Mouse (Mus musculus): ENCODE measurements around the gene Olfr1315-ps1.

Gene Olfr1315-ps1

DNA sequence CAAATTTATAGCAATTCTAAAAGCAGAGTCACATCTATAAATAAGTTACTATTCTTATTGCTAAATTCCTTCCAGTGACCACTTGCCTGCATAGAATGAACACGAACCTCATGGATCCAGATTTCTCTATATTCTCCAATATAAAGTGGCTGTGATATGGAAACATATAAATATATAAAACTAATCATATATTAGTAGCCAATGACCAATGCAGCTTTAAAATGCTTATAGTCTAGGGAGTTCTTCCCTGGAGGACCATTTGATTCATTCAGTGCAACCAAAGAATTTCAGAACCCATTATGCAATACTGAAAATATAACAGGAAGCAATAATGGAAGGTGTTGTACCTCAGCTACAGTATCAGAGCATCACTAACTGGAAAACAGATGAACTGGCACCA lies at the start of gene Olfr1315-ps1:
Olfr1315-ps1 (minus strand) TSS at position 101 of the 400 bp plus-strand sequence.
- no peak for DNase-seq

DNA sequence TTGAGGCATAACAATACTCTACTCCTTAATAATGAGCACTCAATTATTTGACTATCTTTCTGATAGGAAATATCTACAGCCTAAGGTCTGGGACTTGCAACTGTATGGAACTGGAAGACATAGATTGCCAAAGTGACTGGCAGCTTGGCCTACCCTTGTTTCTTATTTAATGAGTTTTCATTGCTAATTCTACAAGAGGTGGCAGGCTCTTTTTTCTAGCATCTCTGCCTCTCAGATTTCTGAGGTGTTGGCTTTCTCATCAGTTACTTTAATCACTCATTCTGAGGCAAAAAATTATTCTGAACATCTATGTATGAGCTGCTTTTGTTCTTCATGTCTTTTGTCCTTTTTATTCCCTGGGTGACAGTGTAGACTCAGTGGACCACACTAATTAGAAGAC lies 38.7 kb upstream of the Olfr1315-ps1 start, which contains the start of gene Olfr1318:
Olfr1318 (plus strand) TSS at position 301 of the 400 bp plus-strand sequence.
- no peak for DNase-seq

- no peak for DNase-seq
Observed at GRCm38 (mm10) chr2:112140029-112140428, 24.8 kb upstream of the Olfr1315-ps1 start, which contains the start of gene Olfr1317. Gene Olfr1317, plus strand, starts transcription at chr2:112140329.

DNA sequence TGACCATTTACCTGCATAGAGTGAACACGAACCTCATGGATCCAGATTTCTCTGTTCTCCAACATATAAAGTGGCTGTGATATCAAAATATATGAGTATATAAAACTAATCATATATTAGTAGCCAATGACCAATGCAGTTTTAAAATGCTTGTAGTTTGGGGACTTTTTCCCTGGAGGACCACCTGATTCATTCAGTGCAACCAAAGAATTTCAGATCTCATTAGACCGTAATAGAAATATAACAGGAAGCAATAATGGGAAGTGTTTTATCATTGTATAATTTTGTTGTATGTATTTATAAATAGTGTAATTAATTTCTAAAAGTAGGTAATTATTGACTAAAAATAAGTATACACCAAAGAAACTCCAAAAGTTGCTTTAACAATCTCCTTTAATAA lies 19.6 kb upstream of the Olfr1315-ps1 start, which contains the start of gene Olfr1316:
Olfr1316 (minus strand) TSS at position 101 of the 400 bp plus-strand sequence.
- DNase-seq: no peak

DNA sequence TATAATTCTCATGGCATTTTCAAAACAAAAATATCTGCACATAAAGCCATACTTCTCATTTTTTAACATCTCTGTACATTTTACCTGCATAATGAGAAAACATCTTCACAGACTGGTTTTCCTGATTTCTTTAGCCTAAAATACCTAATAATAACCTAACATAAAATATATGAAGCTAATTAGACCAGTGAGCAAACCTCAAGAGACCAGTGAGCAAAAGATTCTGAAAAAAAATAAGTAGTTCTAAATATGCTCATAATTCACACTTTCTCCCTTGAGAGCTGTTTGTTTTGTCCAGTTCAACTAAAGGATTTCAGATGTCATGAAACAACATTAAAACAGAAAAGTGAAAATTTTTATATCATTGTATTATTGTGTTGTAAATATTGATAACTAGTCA lies 18.6 kb downstream of the Olfr1315-ps1 start, which contains the start of gene Olfr1314:
Olfr1314 (minus strand) TSS at position 101 of the 400 bp plus-strand sequence.
- no peak for DNase-seq

DNA sequence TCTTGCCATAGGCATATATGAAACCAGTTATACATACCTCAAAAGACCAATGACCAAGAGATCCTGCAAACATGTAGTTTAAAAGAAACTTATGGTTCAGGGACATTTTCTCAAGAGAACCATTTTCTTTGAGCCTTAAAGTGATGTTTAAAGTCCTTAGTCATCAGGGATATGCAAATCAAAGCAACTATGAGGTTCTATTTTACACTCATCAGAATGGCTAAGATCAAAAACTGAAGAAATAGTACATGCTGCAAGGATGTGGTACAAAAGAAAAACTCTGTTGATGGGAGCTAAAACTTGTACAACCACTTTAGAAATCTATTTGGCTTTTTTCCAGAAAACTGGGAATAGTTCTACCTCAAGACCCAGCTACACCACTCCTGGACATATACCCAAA lies 37.5 kb downstream of the Olfr1315-ps1 start, which contains the start of gene Olfr1313:
Olfr1313 (minus strand) TSS at position 101 of the 400 bp plus-strand sequence.
- no peak for DNase-seq

Measured in retina, postnatal 1 day (tissue).